Mouse (Mus musculus) myocyte (in vitro differentiated cells): ENCODE measurements around the gene Gpat2. TPM values are rescaled to one million over a fixed set of nuclear protein-coding genes. Genes with fewer than 3 reads are reported as not detected.

Source experiments
- H3K27me3 ChIP-seq: one replicate; pipeline ENCODE4 v1.6.1; 2011; ENCODE audit not compliant: control insufficient read depth, insufficient read depth, insufficient read length
- H3K36me3 ChIP-seq: one replicate; pipeline ENCODE4 v1.6.1; 2011; ENCODE audit not compliant: control insufficient read depth, insufficient read depth
- H3K4me2 ChIP-seq: one replicate; pipeline ENCODE4 v1.6.1; 2011; ENCODE audit warnings: low read depth, control low read depth
- H3K4me3 ChIP-seq: one replicate; pipeline ENCODE4 v1.5.1; 2011; ENCODE audit warnings: mild to moderate bottlenecking, control low read depth, moderate library complexity
- H3K79me2 ChIP-seq: one replicate; pipeline ENCODE4 v1.6.1; 2011; ENCODE audit not compliant: control insufficient read depth, insufficient read depth
- H3ac ChIP-seq: one replicate; pipeline ENCODE4 v1.6.1; 2011; ENCODE audit not compliant: control insufficient read depth, insufficient read length
- CEBPB ChIP-seq: IDR thresholded peaks from 2 replicates; pipeline ENCODE4 v1.6.1; 2011; ENCODE audit warnings: mild to moderate bottlenecking, moderate library complexity; ENCODE audit not compliant: poor library complexity, insufficient read depth, severe bottlenecking
- E2F4 ChIP-seq: IDR thresholded peaks from one replicate; pipeline ENCODE4 v1.6.1; 2011; ENCODE audit warnings: mild to moderate bottlenecking, control low read depth, moderate library complexity; ENCODE audit not compliant: insufficient read depth
- MAX ChIP-seq: IDR thresholded peaks from one replicate; pipeline ENCODE4 v1.6.1; 2011; ENCODE audit warnings: low read depth, mild to moderate bottlenecking, control low read depth
- MYOD1 ChIP-seq, 3 experiments: IDR thresholded peaks; one replicate each; pipeline ENCODE4 v1.6.1; 2011; ENCODE audit warnings: control low read depth in 2 of 3, low read depth in 2 of 3, mild to moderate bottlenecking in 2 of 3, moderate library complexity in 1 of 3; ENCODE audit not compliant: insufficient read length in 2 of 3, control insufficient read depth in 1 of 3
- MYOG ChIP-seq, 3 experiments: IDR thresholded peaks; one replicate each; pipeline ENCODE4 v1.6.1; 2011; ENCODE audit warnings: control low read depth in 2 of 3, low read depth in 2 of 3, mild to moderate bottlenecking in 2 of 3; ENCODE audit not compliant: insufficient read length in 2 of 3, control insufficient read depth in 1 of 3, insufficient read depth in 1 of 3
- POLR2A ChIP-seq: IDR thresholded peaks from one replicate; pipeline ENCODE4 v1.6.1; 2011; ENCODE audit warnings: low read depth, mild to moderate bottlenecking, control low read depth, moderate library complexity; ENCODE audit not compliant: insufficient read length
- POLR2AphosphoS2 ChIP-seq: IDR thresholded peaks from one replicate; pipeline ENCODE4 v1.6.1; 2011; ENCODE audit warnings: low read depth, control low read depth; ENCODE audit not compliant: insufficient read length
- REST ChIP-seq: IDR thresholded peaks from one replicate; pipeline ENCODE4 v1.6.1; 2011; ENCODE audit warnings: mild to moderate bottlenecking, control low read depth, moderate library complexity; ENCODE audit not compliant: insufficient read depth, insufficient read length
- SRF ChIP-seq: IDR thresholded peaks from one replicate; pipeline ENCODE4 v1.6.1; 2011; ENCODE audit warnings: low read depth; ENCODE audit not compliant: control insufficient read depth, insufficient read length
- TCF12 ChIP-seq: IDR thresholded peaks from one replicate; pipeline ENCODE4 v1.6.1; 2011; ENCODE audit warnings: mild to moderate bottlenecking, control low read depth; ENCODE audit not compliant: poor library complexity, insufficient read depth, severe bottlenecking
- TCF3 ChIP-seq: IDR thresholded peaks from one replicate; pipeline ENCODE4 v1.6.1; 2011; ENCODE audit warnings: low read depth, control low read depth; ENCODE audit not compliant: insufficient read length
- USF1 ChIP-seq: IDR thresholded peaks from one replicate; pipeline ENCODE4 v1.6.1; 2011; ENCODE audit warnings: low read depth, mild to moderate bottlenecking, control low read depth, moderate library complexity
- polyA plus RNA-seq: library from polyadenylated mRNA; unstranded; fragments of >200 nt; fragmentation: generic; extraction: Trizol; gene quantifications from one replicate; pipeline ENCODE4 v1.2.1, GENCODE M21; 2012; ENCODE audit warnings: missing spikeins

Gene Gpat2
- polyA plus RNA-seq, 1 experiment = not detected

DNA sequence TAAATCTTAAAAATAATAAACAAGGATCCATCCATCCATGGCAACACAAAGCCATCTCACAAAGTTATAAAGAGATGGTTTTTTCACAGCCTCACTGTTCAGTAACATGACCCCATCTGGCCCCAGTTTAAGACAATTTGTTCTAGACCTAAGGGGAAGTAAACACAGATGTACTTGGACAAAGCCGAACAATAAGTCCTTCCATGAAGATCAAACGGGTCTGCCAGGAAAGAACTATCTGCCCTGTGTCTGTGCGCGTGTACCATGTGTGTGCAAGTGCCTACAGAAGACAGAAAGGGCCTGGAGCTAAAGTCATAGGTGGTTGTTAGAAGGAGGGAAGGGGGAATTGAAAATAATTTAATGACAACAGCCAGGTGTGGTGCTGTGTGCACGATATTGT, 45.2 kb downstream of the Gpat2 start:
- TF ChIP-seq TCF3 = no peak
- TF ChIP-seq MYOG (IDR thresholded peaks at IDR 0.05; ENCODE audit: control insufficient read depth in 1 of 3, insufficient read depth in 1 of 3, insufficient read length in 2 of 3, low read depth in 2 of 3) = no peak
- TF ChIP-seq MYOD1 (IDR thresholded peaks at IDR 0.05; ENCODE audit: control insufficient read depth in 1 of 3, insufficient read length in 2 of 3, low read depth in 2 of 3) = no peak
- TF ChIP-seq E2F4 = no peak
- TF ChIP-seq POLR2AphosphoS2 = no peak
- Histone ChIP-seq H3K36me3 (no peaks in the 10 kb centered on the region), H3K27me3 (peaks cover 26% of the 10 kb centered on the region), H3ac (no peak overlapping the region), H3K79me2 (no peaks in the 10 kb centered on the region), H3K4me2 (no peak overlapping the region), H3K4me3 (no peak overlapping the region)

DNA sequence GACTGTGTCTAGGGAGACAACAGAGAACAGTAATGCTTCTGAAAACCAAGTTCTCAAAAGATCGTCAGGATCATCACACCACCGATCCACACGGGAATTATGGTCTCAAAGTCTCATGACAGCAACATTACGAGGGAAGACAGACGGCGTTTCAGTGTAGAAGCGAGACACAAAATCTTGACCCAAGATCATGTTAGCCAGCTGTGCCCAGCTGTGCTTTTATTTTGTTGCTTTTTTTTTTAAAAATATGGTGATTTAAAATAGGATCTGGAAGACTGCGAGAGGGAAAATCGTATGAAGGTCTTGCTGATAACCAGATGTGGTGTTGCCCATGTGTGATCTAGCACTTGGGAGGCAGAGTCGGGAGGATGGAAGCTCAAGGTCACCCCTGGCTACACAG, 45.7 kb downstream of the Gpat2 start:
- Histone ChIP-seq H3K27me3 (peaks cover 21% of the 10 kb centered on the region), H3K4me3 (no peak overlapping the region), H3K79me2 (no peaks in the 10 kb centered on the region), H3K36me3 (no peaks in the 10 kb centered on the region), H3ac (no peak overlapping the region), H3K4me2 (no peak overlapping the region)
- no peak for TF ChIP-seq USF1
- TF ChIP-seq E2F4 = no peak
- no peak for TF ChIP-seq SRF
- TF ChIP-seq MYOG (IDR thresholded peaks at IDR 0.05; ENCODE audit: control insufficient read depth in 1 of 3, insufficient read depth in 1 of 3, insufficient read length in 2 of 3, low read depth in 2 of 3) = no peak
- TF ChIP-seq REST = no peak
- TF ChIP-seq POLR2AphosphoS2 = no peak
- TF ChIP-seq CEBPB = no peak
- TF ChIP-seq MYOD1 (IDR thresholded peaks at IDR 0.05; ENCODE audit: control insufficient read depth in 1 of 3, insufficient read length in 2 of 3, low read depth in 2 of 3) = no peak
- no peak for TF ChIP-seq TCF3
- TF ChIP-seq POLR2A = no peak
- no peak for TF ChIP-seq MAX
- TF ChIP-seq TCF12 = no peak

DNA sequence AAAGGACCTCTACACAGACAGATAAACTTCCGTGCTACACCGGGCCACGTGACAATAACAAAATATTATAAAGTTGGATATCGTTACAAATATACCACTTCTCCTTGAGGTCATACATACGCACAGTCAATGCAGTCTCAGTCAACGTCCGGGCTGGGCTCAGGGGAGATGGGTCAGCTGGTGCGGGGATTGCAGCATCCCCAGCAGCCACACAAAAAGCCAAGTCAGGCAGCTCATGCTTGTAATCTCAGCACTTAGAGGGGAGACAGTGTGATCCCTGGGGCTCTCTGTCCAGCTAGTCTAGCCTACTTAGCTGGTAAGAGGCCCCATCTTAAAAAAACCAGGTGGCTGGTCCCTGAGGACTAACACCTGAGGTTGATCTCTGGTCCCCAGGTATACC, 46.3 kb downstream of the Gpat2 start:
- Histone ChIP-seq H3K36me3 (no peaks in the 10 kb centered on the region), H3ac (no peak overlapping the region), H3K4me3 (no peak overlapping the region), H3K4me2 (no peak overlapping the region), H3K27me3 (peaks cover 18% of the 10 kb centered on the region), H3K79me2 (no peaks in the 10 kb centered on the region)
- TF ChIP-seq POLR2A (no peak), CEBPB (no peak), USF1 (no peak), SRF (no peak), MYOD1 (IDR thresholded peaks at IDR 0.05; ENCODE audit: control insufficient read depth in 1 of 3, insufficient read length in 2 of 3, low read depth in 2 of 3) (no peak), REST (no peak), POLR2AphosphoS2 (no peak), E2F4 (no peak), MYOG (IDR thresholded peaks at IDR 0.05; ENCODE audit: control insufficient read depth in 1 of 3, insufficient read depth in 1 of 3, insufficient read length in 2 of 3, low read depth in 2 of 3) (no peak), TCF12 (no peak), MAX (no peak), TCF3 (no peak)

DNA sequence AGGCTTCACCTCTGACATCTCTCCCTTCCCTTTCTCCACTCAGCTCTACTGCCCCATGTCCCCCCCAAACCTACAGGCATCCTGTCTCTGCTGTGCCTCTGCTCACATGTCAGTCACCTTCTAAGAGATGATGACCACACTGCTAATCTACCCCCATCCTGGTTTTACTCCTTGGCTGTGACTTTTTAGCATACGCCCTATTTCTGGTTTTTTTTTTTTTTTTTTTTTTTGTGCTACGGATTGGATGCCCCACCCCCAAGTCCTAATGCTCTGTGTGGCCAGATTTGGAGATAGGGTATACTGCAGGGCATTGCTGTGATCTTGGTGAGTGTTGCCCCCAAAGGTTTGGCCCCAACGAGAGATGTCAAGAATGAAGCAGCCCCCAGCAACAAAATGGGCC, 47.3 kb downstream of the Gpat2 start:
- peaks cover 18% of the 10 kb centered on the region for H3K27me3 ChIP-seq
- no peaks in the 10 kb centered on the region for H3K36me3 ChIP-seq
- no peak for TF ChIP-seq TCF3
- TF ChIP-seq MYOG (IDR thresholded peaks at IDR 0.05; ENCODE audit: control insufficient read depth in 1 of 3, insufficient read depth in 1 of 3, insufficient read length in 2 of 3, low read depth in 2 of 3) = no peak
- no peak for TF ChIP-seq SRF
- TF ChIP-seq POLR2AphosphoS2 = no peak
- no peak for TF ChIP-seq POLR2A
- no peak overlapping the region for H3ac ChIP-seq
- no peaks in the 10 kb centered on the region for H3K79me2 ChIP-seq
- no peak overlapping the region for H3K4me3 ChIP-seq
- no peak overlapping the region for H3K4me2 ChIP-seq

DNA sequence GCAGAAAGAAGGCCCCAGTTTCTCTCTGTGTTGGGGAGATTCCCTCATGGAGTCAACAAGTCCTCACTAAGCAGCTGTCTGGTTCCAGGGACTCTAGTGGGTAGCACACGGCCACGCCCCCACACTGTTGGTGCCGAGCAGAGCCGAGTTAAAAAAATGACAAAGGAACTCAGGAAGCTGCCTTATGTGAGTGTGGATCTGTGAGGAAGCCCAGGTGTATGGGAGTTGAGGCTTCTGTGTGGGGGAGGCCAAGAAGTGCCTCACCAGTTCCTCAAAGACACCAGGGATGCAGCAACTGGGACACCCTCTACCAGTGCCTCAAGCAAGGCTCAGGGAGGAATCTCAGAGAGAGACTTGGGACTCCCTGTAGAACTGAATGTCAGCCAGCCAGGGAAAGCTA, 54.2 kb downstream of the Gpat2 start:
- H3K79me2 ChIP-seq = no peaks in the 10 kb centered on the region
- no peaks in the 10 kb centered on the region for H3K36me3 ChIP-seq
- H3K27me3 ChIP-seq = peaks cover 31% of the 10 kb centered on the region
- no peak overlapping the region for H3K4me3 ChIP-seq
- H3ac ChIP-seq = no peak overlapping the region
- TF ChIP-seq MYOD1 (IDR thresholded peaks at IDR 0.05; ENCODE audit: control insufficient read depth in 1 of 3, insufficient read length in 2 of 3, low read depth in 2 of 3) (no peak), POLR2A (no peak), CEBPB (no peak), MAX (no peak), MYOG (IDR thresholded peaks at IDR 0.05; ENCODE audit: control insufficient read depth in 1 of 3, insufficient read depth in 1 of 3, insufficient read length in 2 of 3, low read depth in 2 of 3) (no peak), SRF (no peak), E2F4 (no peak), POLR2AphosphoS2 (no peak)
- no peak overlapping the region for H3K4me2 ChIP-seq
